Mouse (Mus musculus): ENCODE measurements around the gene Magi1. TPM values are rescaled to one million over a fixed set of nuclear protein-coding genes. Genes with fewer than 3 reads are reported as not detected.

The Magi1 gene
- polyA plus RNA-seq, 1 experiment from 2014 or later = 36.2 TPM

GRCm38 (mm10) chr6:94238643-94239042, 45.1 kb downstream of the Magi1 start:
- Histone ChIP-seq H3K9ac (replicated peaks; ENCODE audit: low read depth, low read length) (no peak overlapping the region), H3K27ac (ENCODE audit: low read length) (no peak overlapping the region), H3K4me2 (ENCODE audit: low read length) (no peak overlapping the region), H3K4me3 (replicated peaks; ENCODE audit: low read length) (no peak overlapping the region), H3K27me3 (replicated peaks; ENCODE audit: control insufficient read depth, insufficient read depth, low read length) (no peaks in the 10 kb centered on the region), H3K4me1 (replicated peaks; ENCODE audit: control insufficient read depth, insufficient read depth, low read length) (no peaks in the 10 kb centered on the region; the same call in 1 of the 2 replicates), H3K36me3 (ENCODE audit: control insufficient read depth, insufficient read depth) (no peaks in the 10 kb centered on the region), H3K9me3 (ENCODE audit: control insufficient read depth, low read length) (no peaks in the 10 kb centered on the region)
- 78% methylated on average over 2 of the region's 2 CpGs for WGBS
- ATAC-seq = no peak

- no peak overlapping the region for H3K27ac ChIP-seq (ENCODE audit: low read length)
- no peaks in the 10 kb centered on the region for H3K27me3 ChIP-seq (replicated peaks; ENCODE audit: control insufficient read depth, insufficient read depth, low read length)
- H3K4me2 ChIP-seq (ENCODE audit: low read length) = no peak overlapping the region
- no peaks in the 10 kb centered on the region for H3K9me3 ChIP-seq (ENCODE audit: control insufficient read depth, low read length)
- no peak overlapping the region for H3K4me3 ChIP-seq (replicated peaks; ENCODE audit: low read length)
- H3K36me3 ChIP-seq (ENCODE audit: control insufficient read depth, insufficient read depth) = no peaks in the 10 kb centered on the region
- no peak for ATAC-seq
- WGBS = 87% methylated on average over 2 of the region's 2 CpGs
- no peak overlapping the region for H3K9ac ChIP-seq (replicated peaks; ENCODE audit: low read depth, low read length)
- H3K4me1 ChIP-seq (replicated peaks; ENCODE audit: control insufficient read depth, insufficient read depth, low read length) = peaks cover 4% of the 10 kb centered on the region
Observed at GRCm38 (mm10) chr6:94236899-94237298, 46.8 kb downstream of the Magi1 start.

- no peaks in the 10 kb centered on the region for H3K9me3 ChIP-seq (ENCODE audit: control insufficient read depth, low read length)
- ATAC-seq = no peak
- 69% methylated on average over 3 of the region's 3 CpGs for WGBS
- H3K9ac ChIP-seq (replicated peaks; ENCODE audit: low read depth, low read length) = no peak overlapping the region
- H3K27me3 ChIP-seq (replicated peaks; ENCODE audit: control insufficient read depth, insufficient read depth, low read length) = no peaks in the 10 kb centered on the region
- H3K27ac ChIP-seq (ENCODE audit: low read length) = no peak overlapping the region
- H3K36me3 ChIP-seq (ENCODE audit: control insufficient read depth, insufficient read depth) = no peaks in the 10 kb centered on the region
- no peak overlapping the region for H3K4me3 ChIP-seq (replicated peaks; ENCODE audit: low read length)
- H3K4me1 ChIP-seq (replicated peaks; ENCODE audit: control insufficient read depth, insufficient read depth, low read length) = peaks cover 15% of the 10 kb centered on the region
- no peak overlapping the region for H3K4me2 ChIP-seq (ENCODE audit: low read length)
Observed at GRCm38 (mm10) chr6:94232243-94232785, 51.4 kb downstream of the Magi1 start.

GRCm38 (mm10) chr6:94231831-94232230, 51.9 kb downstream of the Magi1 start:
- no peak for ATAC-seq
- 42% methylated on average over 4 of the region's 4 CpGs for WGBS
- Histone ChIP-seq H3K9me3 (ENCODE audit: control insufficient read depth, low read length) (no peaks in the 10 kb centered on the region), H3K27me3 (replicated peaks; ENCODE audit: control insufficient read depth, insufficient read depth, low read length) (no peaks in the 10 kb centered on the region), H3K27ac (ENCODE audit: low read length) (no peak overlapping the region), H3K4me3 (replicated peaks; ENCODE audit: low read length) (no peak overlapping the region), H3K9ac (replicated peaks; ENCODE audit: low read depth, low read length) (no peak overlapping the region), H3K36me3 (ENCODE audit: control insufficient read depth, insufficient read depth) (no peaks in the 10 kb centered on the region), H3K4me2 (ENCODE audit: low read length) (no peak overlapping the region), H3K4me1 (replicated peaks; ENCODE audit: control insufficient read depth, insufficient read depth, low read length) (peaks cover 15% of the 10 kb centered on the region)

- no peaks in the 10 kb centered on the region for H3K9me3 ChIP-seq (ENCODE audit: control insufficient read depth, low read length)
- H3K36me3 ChIP-seq (ENCODE audit: control insufficient read depth, insufficient read depth) = no peaks in the 10 kb centered on the region
- 10% methylated on average over 7 of the region's 7 CpGs for WGBS
- no peak overlapping the region for H3K27ac ChIP-seq (ENCODE audit: low read length)
- no peak overlapping the region for H3K4me2 ChIP-seq (ENCODE audit: low read length)
- no peaks in the 10 kb centered on the region for H3K27me3 ChIP-seq (replicated peaks; ENCODE audit: control insufficient read depth, insufficient read depth, low read length)
- no peak overlapping the region for H3K9ac ChIP-seq (replicated peaks; ENCODE audit: low read depth, low read length)
- no peak overlapping the region for H3K4me3 ChIP-seq (replicated peaks; ENCODE audit: low read length)
- ATAC-seq = no peak
- H3K4me1 ChIP-seq (replicated peaks; ENCODE audit: control insufficient read depth, insufficient read depth, low read length) = peaks cover 15% of the 10 kb centered on the region
Observed at GRCm38 (mm10) chr6:94231367-94231766, 52.4 kb downstream of the Magi1 start.

- Histone ChIP-seq H3K27ac (ENCODE audit: low read length) (no peak overlapping the region), H3K4me3 (replicated peaks; ENCODE audit: low read length) (no peak overlapping the region), H3K9me3 (ENCODE audit: control insufficient read depth, low read length) (no peaks in the 10 kb centered on the region), H3K4me1 (replicated peaks; ENCODE audit: control insufficient read depth, insufficient read depth, low read length) (peaks cover 16% of the 10 kb centered on the region), H3K27me3 (replicated peaks; ENCODE audit: control insufficient read depth, insufficient read depth, low read length) (no peaks in the 10 kb centered on the region), H3K9ac (replicated peaks; ENCODE audit: low read depth, low read length) (no peak overlapping the region), H3K36me3 (ENCODE audit: control insufficient read depth, insufficient read depth) (no peaks in the 10 kb centered on the region), H3K4me2 (ENCODE audit: low read length) (no peak overlapping the region)
- 54% methylated on average over 3 of the region's 3 CpGs for WGBS
- no peak for ATAC-seq
Observed at GRCm38 (mm10) chr6:94230918-94231317, 52.8 kb downstream of the Magi1 start.

- no peaks in the 10 kb centered on the region for H3K9me3 ChIP-seq (ENCODE audit: control insufficient read depth, low read length)
- no peak overlapping the region for H3K27ac ChIP-seq (ENCODE audit: low read length)
- no peaks in the 10 kb centered on the region for H3K36me3 ChIP-seq (ENCODE audit: control insufficient read depth, insufficient read depth)
- H3K4me2 ChIP-seq (ENCODE audit: low read length) = no peak overlapping the region
- H3K4me1 ChIP-seq (replicated peaks; ENCODE audit: control insufficient read depth, insufficient read depth, low read length) = peaks cover 18% of the 10 kb centered on the region
- ATAC-seq = no peak
- H3K9ac ChIP-seq (replicated peaks; ENCODE audit: low read depth, low read length) = no peak overlapping the region
- no peaks in the 10 kb centered on the region for H3K27me3 ChIP-seq (replicated peaks; ENCODE audit: control insufficient read depth, insufficient read depth, low read length)
- WGBS = 64% methylated on average over 3 of the region's 3 CpGs
- no peak overlapping the region for H3K4me3 ChIP-seq (replicated peaks; ENCODE audit: low read length)
Observed at GRCm38 (mm10) chr6:94230129-94230528, 53.6 kb downstream of the Magi1 start.

- no peak for ATAC-seq
Observed at GRCm38 (mm10) chr6:94226262-94226661, 57.5 kb downstream of the Magi1 start.

GRCm38 (mm10) chr6:94225832-94226231, 57.9 kb downstream of the Magi1 start:
- Histone ChIP-seq H3K4me1 (replicated peaks; ENCODE audit: control insufficient read depth, insufficient read depth, low read length) (peaks cover 4% of the 10 kb centered on the region; the same call in 1 of the 2 replicates), H3K27me3 (replicated peaks; ENCODE audit: control insufficient read depth, insufficient read depth, low read length) (no peaks in the 10 kb centered on the region), H3K4me3 (replicated peaks; ENCODE audit: low read length) (no peak overlapping the region), H3K27ac (ENCODE audit: low read length) (no peak overlapping the region), H3K9ac (replicated peaks; ENCODE audit: low read depth, low read length) (no peak overlapping the region), H3K36me3 (ENCODE audit: control insufficient read depth, insufficient read depth) (no peaks in the 10 kb centered on the region), H3K4me2 (ENCODE audit: low read length) (no peak overlapping the region), H3K9me3 (ENCODE audit: control insufficient read depth, low read length) (no peaks in the 10 kb centered on the region)
- ATAC-seq = no peak
- WGBS = 60% methylated on average over 3 of the region's 3 CpGs

More at GRCm38 (mm10) chr6:94226262-94226661, 57.5 kb downstream of the Magi1 start:
- no peak overlapping the region for H3K4me3 ChIP-seq (replicated peaks; ENCODE audit: low read length)
- WGBS = 83% methylated on average over 6 of the region's 6 CpGs
- H3K36me3 ChIP-seq (ENCODE audit: control insufficient read depth, insufficient read depth) = no peaks in the 10 kb centered on the region
- peaks cover 8% of the 10 kb centered on the region; the same call in 1 of the 2 replicates for H3K4me1 ChIP-seq (replicated peaks; ENCODE audit: control insufficient read depth, insufficient read depth, low read length)
- no peaks in the 10 kb centered on the region for H3K9me3 ChIP-seq (ENCODE audit: control insufficient read depth, low read length)
- H3K27ac ChIP-seq (ENCODE audit: low read length) = no peak overlapping the region
- H3K4me2 ChIP-seq (ENCODE audit: low read length) = no peak overlapping the region
- no peaks in the 10 kb centered on the region for H3K27me3 ChIP-seq (replicated peaks; ENCODE audit: control insufficient read depth, insufficient read depth, low read length)
- H3K9ac ChIP-seq (replicated peaks; ENCODE audit: low read depth, low read length) = no peak overlapping the region

- Histone ChIP-seq H3K4me1 (replicated peaks; ENCODE audit: control insufficient read depth, insufficient read depth, low read length) (peaks cover 3% of the 10 kb centered on the region; the same call in 1 of the 2 replicates), H3K9ac (replicated peaks; ENCODE audit: low read depth, low read length) (no peak overlapping the region), H3K9me3 (ENCODE audit: control insufficient read depth, low read length) (no peaks in the 10 kb centered on the region), H3K36me3 (ENCODE audit: control insufficient read depth, insufficient read depth) (no peaks in the 10 kb centered on the region), H3K4me3 (replicated peaks; ENCODE audit: low read length) (no peak overlapping the region), H3K27me3 (replicated peaks; ENCODE audit: control insufficient read depth, insufficient read depth, low read length) (no peaks in the 10 kb centered on the region), H3K4me2 (ENCODE audit: low read length) (no peak overlapping the region), H3K27ac (ENCODE audit: low read length) (no peak overlapping the region)
- 76% methylated on average over 6 of the region's 6 CpGs for WGBS
- ATAC-seq = no peak
Observed at GRCm38 (mm10) chr6:94225091-94225490, 58.6 kb downstream of the Magi1 start.

All from forebrain, embryonic 16.5 days (tissue).